Mouse (Mus musculus) adrenal gland, adult 18-20 months (tissue): Measurements from ENCODE around the gene Creb5. TPM values are rescaled to one million over a fixed set of nuclear protein-coding genes. Genes with fewer than 3 reads are reported as not detected.

Experiments
- DNase-seq, 2 experiments: peaks; one replicate each; pipeline ENCODE4 v3.0.0; 2021 to 2022; ENCODE audit warnings: low spot score in 2 of 2
- total RNA-seq, 2 experiments: library from RNA; stranded (reverse); gene quantifications; 1 replicate in 1 of 2; 2 replicates in 1 of 2; pipeline ENCODE4 v1.2.3; 2021

Gene Creb5
- total RNA-seq, 2 experiments from 2014 or later: 1.5 to 3.2 TPM

DNA sequence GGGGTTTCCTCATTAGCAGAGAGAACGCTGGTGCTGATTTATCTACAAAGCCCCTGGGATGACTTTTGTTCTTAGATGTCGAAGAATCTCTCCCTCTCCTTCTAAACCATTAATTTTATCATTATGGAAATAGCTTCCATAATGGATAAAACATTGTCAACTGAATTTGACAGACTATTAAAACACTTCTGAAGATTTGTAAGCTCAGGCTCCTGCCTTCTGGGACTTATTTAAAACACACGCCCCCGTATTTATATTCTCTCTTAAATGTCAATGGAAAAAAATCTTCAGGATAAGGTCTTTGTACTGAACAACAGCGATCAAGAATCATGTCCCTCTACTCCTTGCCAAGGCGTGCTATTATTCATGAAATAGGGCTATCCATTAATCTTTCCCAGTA lies 448.6 kb downstream of the Creb5 start:
- no peak for DNase-seq

DNA sequence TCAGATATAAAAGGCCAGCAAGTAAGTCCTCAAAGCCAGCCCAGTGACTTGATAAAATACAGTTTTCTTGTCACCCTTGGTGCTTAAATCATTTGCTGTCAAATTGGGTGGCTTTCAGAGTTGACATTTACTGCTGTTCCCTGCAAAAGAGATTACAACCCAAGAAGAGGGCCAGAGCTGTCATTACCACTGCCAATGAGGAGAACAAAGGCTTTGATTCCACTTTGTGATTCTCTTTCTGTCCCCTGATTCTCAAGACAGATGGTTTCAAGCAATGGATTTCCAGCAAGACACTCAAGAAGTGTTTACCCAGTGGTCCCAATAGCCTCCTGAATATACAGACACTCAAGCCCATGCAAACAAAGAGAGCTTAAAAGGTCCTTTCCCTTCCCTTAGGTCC lies 451.1 kb downstream of the Creb5 start:
- no peak for DNase-seq

DNA sequence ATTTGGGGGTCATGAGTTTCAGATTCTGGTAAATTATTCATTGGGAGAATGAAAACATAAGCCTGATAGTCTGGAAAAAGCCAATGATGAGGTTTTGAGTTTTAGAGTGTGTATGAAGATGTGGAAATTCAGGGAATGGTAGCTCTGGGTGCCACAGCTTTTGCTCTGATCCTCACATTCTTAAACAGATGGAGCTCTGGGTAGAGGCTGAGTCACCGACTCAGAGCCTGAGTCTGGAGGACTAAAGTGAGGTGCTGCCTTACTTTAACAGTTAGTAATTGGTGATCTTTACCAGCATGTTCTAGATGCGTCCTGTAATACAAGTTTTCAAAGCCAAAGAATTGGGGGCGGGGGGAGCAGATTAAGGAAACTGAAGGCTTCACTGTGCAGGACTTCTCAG lies 454.2 kb downstream of the Creb5 start:
- no peak for DNase-seq

Other genes starting within 250 kb of the Creb5 start
- 1 to 10 TPM; 4.6 to 6.3 TPM for gene Jazf1, start 218.6 kb upstream of the Creb5 start, total RNA-seq